Mouse (Mus musculus) liver, postnatal 0 days (tissue): ENCODE results near the gene Grifin.

Experiments used
- CTCF ChIP-seq: sonication (generic); IDR thresholded peaks from 2 replicates; pipeline ENCODE4 v1.5.1; 2016; ENCODE audit warnings: antibody characterized with exemption, low read depth
- EP300 ChIP-seq: IDR thresholded peaks from 2 replicates; pipeline ENCODE4 v1.6.1; 2016; ENCODE audit warnings: antibody characterized with exemption, low read depth, mild to moderate bottlenecking

GRCm38 (mm10) chr5:140606386-140606785 is 41.5 kb upstream of the Grifin start:
- TF ChIP-seq CTCF: no peak
- no peak for TF ChIP-seq EP300
